Mouse (Mus musculus): ENCODE measurements around the gene Srrm1. TPM values are rescaled to one million over a fixed set of nuclear protein-coding genes. Genes with fewer than 3 reads are reported as not detected.
"Not testable (repeated sequence)": the region's sequence is repeated elsewhere in the genome, so short reads cannot be mapped to it uniquely, and the experiment has no call there.

Srrm1 gene
- polyA plus RNA-seq, 1 experiment, result 41.3 TPM

DNA sequence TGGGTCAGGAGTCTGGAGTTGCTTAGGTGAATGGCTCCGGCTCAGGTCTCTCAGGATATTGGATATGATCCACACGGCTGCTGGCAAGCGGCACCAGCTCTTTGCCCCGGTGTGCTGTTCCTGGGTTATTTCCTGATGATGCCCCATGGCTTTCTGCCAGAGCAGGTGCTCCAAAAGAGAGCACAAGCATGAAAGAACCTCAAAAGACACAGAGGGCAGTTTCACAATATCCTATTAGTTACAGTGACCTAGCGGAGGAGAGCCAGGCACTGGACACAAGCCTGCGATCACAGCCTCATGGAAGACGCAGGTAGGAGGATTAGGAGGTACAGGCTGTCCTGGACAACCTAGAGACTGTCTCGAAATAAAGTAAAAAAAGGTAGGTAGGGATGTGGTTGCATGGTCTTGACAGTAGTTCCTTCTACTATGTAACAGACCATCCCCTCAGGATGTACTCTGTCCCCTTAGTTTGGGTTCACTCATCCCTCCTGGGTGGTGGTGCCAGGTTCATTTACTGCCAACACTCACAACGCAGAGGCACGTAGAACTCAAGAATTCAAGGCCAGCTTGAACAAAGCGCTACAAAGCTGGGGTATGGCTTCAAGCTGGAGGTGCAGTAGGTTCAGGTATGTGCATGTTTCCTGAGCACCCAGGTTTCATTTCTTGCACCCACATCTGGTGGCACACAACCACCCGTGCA, 4.2 kb upstream of the Srrm1 start:
- Histone ChIP-seq H3ac (ENCODE audit: control insufficient read depth, insufficient read length) (no peak overlapping the region), H3K27me3 (ENCODE audit: control insufficient read depth, insufficient read depth, insufficient read length) (peaks cover 17% of the 10 kb centered on the region), H3K4me3 (no peak overlapping the region), H3K36me3 (ENCODE audit: control insufficient read depth, insufficient read depth) (no peaks in the 10 kb centered on the region), H3K4me2 (ENCODE audit: low read depth) (no peak overlapping the region), H3K79me2 (ENCODE audit: control insufficient read depth, insufficient read depth) (peaks cover 6% of the 10 kb centered on the region)
- no peak for TF ChIP-seq E2F4 (IDR thresholded peaks at IDR 0.05; ENCODE audit: insufficient read depth)
- no peak for TF ChIP-seq SRF (IDR thresholded peaks at IDR 0.05; ENCODE audit: control insufficient read depth, insufficient read length, low read depth)
- no peak for TF ChIP-seq POLR2A (IDR thresholded peaks at IDR 0.05; ENCODE audit: insufficient read length, low read depth)
- no peak for TF ChIP-seq MYOD1 (IDR thresholded peaks at IDR 0.05; ENCODE audit: control insufficient read depth in 1 of 3, insufficient read length in 2 of 3, low read depth in 2 of 3)
- no peak for TF ChIP-seq MYOG (IDR thresholded peaks at IDR 0.05; ENCODE audit: control insufficient read depth in 1 of 3, insufficient read depth in 1 of 3, insufficient read length in 2 of 3, low read depth in 2 of 3)

DNA sequence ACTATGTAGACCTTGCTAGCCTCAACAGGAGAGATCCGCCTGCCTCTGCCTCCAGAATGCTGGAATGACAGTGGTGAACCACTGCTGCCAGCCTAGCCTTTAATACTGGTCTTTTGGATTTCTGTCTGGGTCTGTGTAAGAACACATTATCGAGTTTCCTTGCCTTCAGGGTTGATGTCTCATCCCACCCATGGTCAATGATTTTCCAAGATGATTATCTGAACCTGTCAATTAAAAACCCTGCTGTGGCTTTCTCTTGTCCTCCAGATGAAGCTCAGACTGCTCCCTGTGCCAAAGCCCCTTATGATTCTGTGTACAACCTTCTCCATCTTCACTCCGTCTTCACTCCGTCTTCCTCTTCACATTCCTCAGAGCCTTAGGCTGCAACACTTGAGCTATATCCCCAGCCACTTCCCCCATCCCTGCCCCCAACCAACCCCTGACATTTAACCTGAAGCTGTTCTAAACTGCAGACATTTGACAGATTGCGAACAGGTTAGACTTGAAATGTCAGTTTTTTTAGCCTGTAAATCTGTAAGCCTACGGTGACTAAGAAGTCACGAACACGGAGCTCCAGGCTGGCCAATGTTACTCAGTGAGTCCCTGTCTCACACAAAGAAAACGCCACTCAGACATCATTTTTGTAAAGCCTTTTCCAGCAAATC, 2.9 kb upstream of the Srrm1 start:
- no peak overlapping the region for H3ac ChIP-seq (ENCODE audit: control insufficient read depth, insufficient read length)
- peaks cover 16% of the 10 kb centered on the region for H3K27me3 ChIP-seq (ENCODE audit: control insufficient read depth, insufficient read depth, insufficient read length)
- H3K4me2 ChIP-seq (ENCODE audit: low read depth), result no peak overlapping the region
- no peaks in the 10 kb centered on the region for H3K36me3 ChIP-seq (ENCODE audit: control insufficient read depth, insufficient read depth)
- H3K79me2 ChIP-seq (ENCODE audit: control insufficient read depth, insufficient read depth), result peaks cover 19% of the 10 kb centered on the region
- H3K4me3 ChIP-seq, result no peak overlapping the region
- no peak for TF ChIP-seq POLR2AphosphoS2 (IDR thresholded peaks at IDR 0.05; ENCODE audit: insufficient read length, low read depth)
- TF ChIP-seq SRF (IDR thresholded peaks at IDR 0.05; ENCODE audit: control insufficient read depth, insufficient read length, low read depth), result no peak
- TF ChIP-seq POLR2A (IDR thresholded peaks at IDR 0.05; ENCODE audit: insufficient read length, low read depth), result no peak
- TF ChIP-seq MAX (IDR thresholded peaks at IDR 0.05; ENCODE audit: low read depth), result no peak
- no peak for TF ChIP-seq TCF12 (IDR thresholded peaks at IDR 0.05; ENCODE audit: insufficient read depth, poor library complexity, severe bottlenecking)
- TF ChIP-seq CEBPB (IDR thresholded peaks at IDR 0.05; ENCODE audit: insufficient read depth, poor library complexity, severe bottlenecking), result no peak
- no peak for TF ChIP-seq E2F4 (IDR thresholded peaks at IDR 0.05; ENCODE audit: insufficient read depth)
- TF ChIP-seq USF1 (IDR thresholded peaks at IDR 0.05; ENCODE audit: low read depth), result no peak
- TF ChIP-seq MYOD1 (IDR thresholded peaks at IDR 0.05; ENCODE audit: control insufficient read depth in 1 of 3, insufficient read length in 2 of 3, low read depth in 2 of 3), result no peak
- no peak for TF ChIP-seq TCF3 (IDR thresholded peaks at IDR 0.05; ENCODE audit: insufficient read length, low read depth)
- TF ChIP-seq REST (IDR thresholded peaks at IDR 0.05; ENCODE audit: insufficient read depth, insufficient read length), result no peak

DNA sequence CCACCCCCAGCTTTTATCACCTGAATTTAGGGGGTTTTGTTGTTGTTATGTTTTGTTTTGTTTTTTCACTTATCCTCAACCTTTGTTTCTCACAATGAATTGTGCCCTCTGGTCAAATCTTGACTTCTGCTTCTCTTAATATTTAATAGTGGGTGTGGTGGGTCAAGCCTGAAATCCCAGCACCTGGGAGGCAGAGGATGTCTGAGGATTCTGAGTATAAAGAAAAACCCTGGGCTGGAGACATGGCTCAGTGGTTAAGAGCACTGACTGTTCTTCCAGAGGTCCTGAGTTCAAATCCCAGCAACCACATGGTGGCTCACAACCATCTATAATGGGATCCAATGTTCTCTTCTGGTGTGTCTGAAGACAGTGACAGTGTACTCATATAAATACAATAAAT, 1.6 kb upstream of the Srrm1 start:
- Histone ChIP-seq H3K4me3 (peak overlapping the region; percentile 81), H3K4me2 (ENCODE audit: low read depth) (peak overlapping the region; percentile 95), H3K79me2 (ENCODE audit: control insufficient read depth, insufficient read depth) (peaks cover 32% of the 10 kb centered on the region)
- H3K27me3 ChIP-seq (ENCODE audit: control insufficient read depth, insufficient read depth, insufficient read length); H3ac ChIP-seq (ENCODE audit: control insufficient read depth, insufficient read length); H3K36me3 ChIP-seq (ENCODE audit: control insufficient read depth, insufficient read depth): not testable (repeated sequence)

DNA sequence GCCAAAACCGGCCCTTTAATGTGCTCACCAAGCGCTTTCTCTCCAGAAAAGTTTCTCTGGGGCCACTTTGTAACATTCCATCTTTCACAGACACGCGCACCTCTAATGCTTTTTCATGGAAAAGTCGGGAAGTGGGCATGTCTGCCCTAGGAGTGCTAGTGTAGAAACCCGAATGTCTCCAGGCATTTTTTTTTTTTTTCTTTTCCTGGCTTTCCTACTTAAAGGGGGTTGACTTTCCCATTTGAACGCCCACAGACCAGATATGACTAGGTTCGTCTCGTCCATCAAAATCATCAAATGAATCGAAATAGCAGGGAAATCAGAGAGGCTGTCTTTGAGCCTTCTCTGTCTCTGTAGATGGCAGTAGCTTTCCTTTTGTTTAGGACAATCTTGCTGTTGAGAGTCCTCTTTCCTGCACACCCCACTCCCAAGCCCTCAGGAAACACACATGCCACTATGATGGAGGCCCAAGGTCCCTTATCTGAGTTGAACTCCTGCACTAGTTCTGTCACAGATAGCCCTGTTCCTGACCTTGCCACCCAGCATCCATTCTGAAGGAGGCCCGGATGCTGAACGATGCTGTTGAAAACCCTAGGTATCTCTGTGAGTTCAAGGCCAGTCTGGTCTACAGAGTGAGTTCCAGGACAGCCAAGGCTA, 801 bp upstream of the Srrm1 start:
- TF ChIP-seq E2F4 (IDR thresholded peaks at IDR 0.05; ENCODE audit: insufficient read depth) (no peak), TCF3 (IDR thresholded peaks at IDR 0.05; ENCODE audit: insufficient read length, low read depth) (no peak), MYOD1 (IDR thresholded peaks at IDR 0.05; ENCODE audit: control insufficient read depth in 1 of 3, insufficient read length in 2 of 3, low read depth in 2 of 3) (no peak), TCF12 (IDR thresholded peaks at IDR 0.05; ENCODE audit: insufficient read depth, poor library complexity, severe bottlenecking) (no peak)
- peak overlapping the region; percentile 95 for H3K4me2 ChIP-seq (ENCODE audit: low read depth)
- H3K36me3 ChIP-seq (ENCODE audit: control insufficient read depth, insufficient read depth), result no peaks in the 10 kb centered on the region
- peak overlapping the region; percentile 81 for H3K4me3 ChIP-seq
- peaks cover 7% of the 10 kb centered on the region for H3K27me3 ChIP-seq (ENCODE audit: control insufficient read depth, insufficient read depth, insufficient read length)
- peaks cover 40% of the 10 kb centered on the region for H3K79me2 ChIP-seq (ENCODE audit: control insufficient read depth, insufficient read depth)
- peak overlapping the region; percentile 68 for H3ac ChIP-seq (ENCODE audit: control insufficient read depth, insufficient read length)

DNA sequence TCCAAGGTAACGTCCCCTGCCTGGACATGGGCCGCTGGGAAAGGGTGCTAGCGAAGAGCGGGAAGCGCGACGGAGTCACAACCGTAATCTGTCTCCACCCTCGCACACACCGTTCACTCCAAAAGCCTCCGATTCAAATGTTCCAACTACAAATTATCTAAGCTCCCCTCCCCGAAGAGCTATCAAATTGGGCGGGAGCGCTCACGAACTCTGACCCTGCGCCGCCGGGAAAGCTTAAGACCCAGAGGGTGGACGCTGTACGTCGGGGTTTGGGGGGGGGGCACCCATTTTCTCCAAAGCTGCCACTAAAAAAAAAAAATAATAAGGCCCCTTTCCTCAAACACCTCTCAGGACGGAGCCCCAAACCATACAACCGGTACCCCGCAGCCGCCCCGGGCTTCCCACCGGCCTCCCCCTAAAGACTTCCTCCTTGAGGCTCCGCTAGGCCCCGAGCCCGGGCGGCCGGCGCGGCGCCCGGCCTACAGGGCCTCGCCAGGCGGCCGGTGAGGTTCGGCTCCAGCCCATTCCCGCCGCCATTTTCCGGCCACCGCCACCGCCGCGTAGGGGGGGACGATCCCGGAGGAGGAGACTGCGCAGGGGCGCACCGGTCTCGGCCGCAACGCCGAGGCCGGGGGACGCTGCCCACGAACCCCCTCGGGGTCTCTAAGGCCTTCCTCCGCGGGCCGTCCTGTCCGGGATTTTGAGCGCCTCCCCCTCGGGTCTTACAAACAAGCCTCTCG, 625 bp downstream of the Srrm1 start:
- Histone ChIP-seq H3K36me3 (ENCODE audit: control insufficient read depth, insufficient read depth) (peaks cover 2% of the 10 kb centered on the region), H3K79me2 (ENCODE audit: control insufficient read depth, insufficient read depth) (peaks cover 54% of the 10 kb centered on the region), H3ac (ENCODE audit: control insufficient read depth, insufficient read length) (peak overlapping the region; percentile 68), H3K27me3 (ENCODE audit: control insufficient read depth, insufficient read depth, insufficient read length) (peaks cover 7% of the 10 kb centered on the region), H3K4me2 (ENCODE audit: low read depth) (peak overlapping the region; percentile 92), H3K4me3 (peak overlapping the region; percentile 81)
- no peak for TF ChIP-seq MYOD1 (IDR thresholded peaks at IDR 0.05; ENCODE audit: control insufficient read depth in 1 of 3, insufficient read length in 2 of 3, low read depth in 2 of 3)
- TF ChIP-seq POLR2AphosphoS2 (IDR thresholded peaks at IDR 0.05; ENCODE audit: insufficient read length, low read depth), result no peak
- TF ChIP-seq USF1 (IDR thresholded peaks at IDR 0.05; ENCODE audit: low read depth), result no peak
- TF ChIP-seq MYOG (IDR thresholded peaks at IDR 0.05; ENCODE audit: control insufficient read depth in 1 of 3, insufficient read depth in 1 of 3, insufficient read length in 2 of 3, low read depth in 2 of 3), result no peak
- no peak for TF ChIP-seq POLR2A (IDR thresholded peaks at IDR 0.05; ENCODE audit: insufficient read length, low read depth)
- no peak for TF ChIP-seq MAX (IDR thresholded peaks at IDR 0.05; ENCODE audit: low read depth)
- TF ChIP-seq E2F4 (IDR thresholded peaks at IDR 0.05; ENCODE audit: insufficient read depth), result no peak
- TF ChIP-seq CEBPB (IDR thresholded peaks at IDR 0.05; ENCODE audit: insufficient read depth, poor library complexity, severe bottlenecking), result no peak
- TF ChIP-seq REST (IDR thresholded peaks at IDR 0.05; ENCODE audit: insufficient read depth, insufficient read length), result no peak
- TF ChIP-seq TCF3 (IDR thresholded peaks at IDR 0.05; ENCODE audit: insufficient read length, low read depth), result no peak
- no peak for TF ChIP-seq TCF12 (IDR thresholded peaks at IDR 0.05; ENCODE audit: insufficient read depth, poor library complexity, severe bottlenecking)
